Mouse (Mus musculus): ENCODE results near the gene Ugt1a8.

Ugt1a8 gene

DNA sequence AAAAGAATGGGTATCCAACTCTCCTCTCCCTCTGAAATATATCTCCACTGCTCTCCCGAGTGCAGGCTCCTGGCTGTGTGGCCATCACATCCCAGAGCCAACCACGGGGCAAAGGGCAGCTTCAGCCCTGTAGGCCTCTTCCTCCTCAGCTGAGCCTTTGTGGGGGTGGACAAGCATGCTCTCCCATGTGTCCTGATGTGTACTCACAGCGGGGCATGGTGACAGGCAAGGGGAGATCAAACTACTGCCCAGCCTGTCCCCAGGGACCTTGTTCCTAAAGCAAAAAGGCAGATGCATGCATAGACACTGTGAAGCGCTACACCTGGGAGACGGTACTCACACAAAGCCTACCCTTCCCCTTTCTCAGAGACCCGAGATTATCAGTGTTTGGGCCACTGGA, 172.5 kb downstream of the Ugt1a8 start:
- DNase-seq (ENCODE audit: low spot score), result peak; percentile 73

DNA sequence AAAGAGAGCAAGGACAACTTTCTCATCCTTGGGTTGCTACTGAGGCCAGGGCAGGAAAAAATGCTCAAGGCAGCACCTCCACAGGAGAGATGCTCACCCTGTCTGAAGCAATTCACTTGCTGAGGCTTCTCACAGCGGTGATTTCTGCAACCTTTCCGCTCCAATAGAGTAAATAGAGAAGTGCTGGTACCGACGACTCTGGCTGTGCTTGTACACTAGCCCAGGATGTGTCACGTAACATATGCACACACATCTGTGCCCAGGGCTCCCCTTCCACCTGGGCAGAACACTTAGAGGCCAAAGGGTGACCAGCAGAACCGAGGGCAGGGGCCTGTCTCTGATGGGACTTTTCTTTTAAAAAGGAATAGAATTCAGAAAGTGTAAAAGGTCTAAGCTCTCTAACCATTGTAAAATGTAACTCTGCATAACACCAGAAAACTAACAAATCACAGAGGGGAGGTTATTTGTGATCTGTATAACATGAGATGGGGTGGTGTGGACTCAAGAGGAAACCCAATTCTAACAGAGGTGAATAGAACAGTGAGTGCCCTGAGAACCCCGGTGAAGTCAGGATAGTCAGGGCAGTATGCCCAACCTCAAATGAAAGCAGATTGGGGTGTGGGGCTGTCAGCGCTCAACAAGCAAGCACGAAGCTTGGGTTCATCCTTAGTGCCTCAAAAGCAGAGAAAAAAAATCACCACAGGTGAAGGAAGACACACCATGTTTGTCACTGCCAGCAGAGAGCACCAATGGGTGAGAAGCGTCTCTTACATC, 173.2 kb downstream of the Ugt1a8 start:
- no peak for DNase-seq (ENCODE audit: low spot score)

DNA sequence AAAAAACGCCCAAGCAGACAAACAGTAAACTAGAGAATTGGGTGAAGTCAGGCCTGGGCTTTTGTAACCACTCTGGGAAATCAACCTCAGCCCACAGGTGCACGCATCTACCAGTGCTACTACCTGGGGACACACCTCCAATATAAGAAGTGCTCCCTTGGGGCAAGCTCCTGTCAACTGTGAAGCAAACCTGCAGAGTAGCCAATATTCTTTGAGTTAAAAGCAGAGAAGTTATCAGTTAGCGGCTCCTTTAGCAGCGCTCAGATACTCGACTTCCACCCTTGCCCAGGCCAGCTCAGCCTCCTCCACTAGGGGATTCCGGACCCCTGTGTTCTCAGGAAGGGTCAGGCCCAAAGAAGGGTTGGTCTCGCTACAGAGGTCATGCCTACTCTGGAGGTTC, 174.1 kb downstream of the Ugt1a8 start:
- no peak for DNase-seq (ENCODE audit: low spot score)

DNA sequence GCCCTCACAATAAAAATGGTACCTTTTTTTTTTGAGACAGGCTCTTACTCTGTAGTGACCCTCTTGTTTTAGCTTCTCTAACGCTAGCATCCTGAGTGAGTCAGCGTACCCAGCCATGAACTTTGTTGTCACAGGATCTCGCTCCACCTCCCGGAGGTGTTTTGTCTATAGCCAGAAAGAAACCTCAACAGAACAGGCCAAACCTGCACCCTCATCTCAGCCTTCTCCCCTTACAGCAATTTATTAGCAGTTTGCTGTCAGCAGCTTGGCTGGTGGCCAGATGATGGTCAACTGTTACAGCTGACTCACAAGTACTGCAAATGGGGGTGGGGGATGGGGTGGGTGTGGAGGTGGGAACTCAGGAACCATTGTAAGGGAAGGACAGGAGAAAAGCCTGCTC, 174.6 kb downstream of the Ugt1a8 start:
- DNase-seq (ENCODE audit: low spot score), result no peak

DNA sequence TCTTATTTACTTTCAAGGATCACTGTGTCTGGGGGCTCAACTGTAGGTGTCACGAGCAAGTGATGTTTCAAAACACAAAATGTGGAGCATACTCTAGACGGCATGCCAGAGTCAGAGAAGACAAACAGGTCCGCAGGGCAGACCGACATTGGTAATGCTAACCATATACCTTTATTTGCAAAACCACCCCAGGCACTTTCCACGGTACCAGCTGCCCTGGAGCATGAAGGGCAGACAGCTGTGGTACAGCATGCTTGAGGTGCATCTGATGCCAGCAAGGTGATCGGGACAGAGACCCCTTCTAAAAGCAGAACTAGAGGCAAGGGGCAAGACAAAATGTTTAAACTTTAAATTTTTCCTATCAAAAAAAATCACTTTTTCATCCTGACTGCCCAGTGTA, 175.3 kb downstream of the Ugt1a8 start:
- no peak for DNase-seq (ENCODE audit: low spot score)

DNA sequence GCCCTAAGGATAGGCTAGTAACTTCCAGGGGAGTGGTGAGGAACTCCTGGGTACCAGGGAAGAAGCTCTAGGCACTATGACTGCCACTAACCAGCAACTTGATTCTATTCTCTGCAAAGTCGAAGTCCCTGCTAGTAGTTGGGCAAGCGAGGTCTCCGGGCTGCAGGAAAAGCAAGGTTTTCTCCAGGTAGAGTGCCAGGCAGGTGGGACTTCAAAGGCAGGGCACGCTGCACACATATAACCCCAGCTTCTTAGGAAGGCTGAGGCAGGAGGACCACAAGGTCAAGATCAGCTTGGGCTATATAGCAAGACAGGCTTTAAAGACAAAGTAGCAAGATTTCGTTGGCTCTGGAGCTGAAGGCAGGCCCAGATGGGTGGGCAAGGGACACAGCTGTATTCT, 176.2 kb downstream of the Ugt1a8 start:
- DNase-seq (ENCODE audit: low spot score), result no peak

DNA sequence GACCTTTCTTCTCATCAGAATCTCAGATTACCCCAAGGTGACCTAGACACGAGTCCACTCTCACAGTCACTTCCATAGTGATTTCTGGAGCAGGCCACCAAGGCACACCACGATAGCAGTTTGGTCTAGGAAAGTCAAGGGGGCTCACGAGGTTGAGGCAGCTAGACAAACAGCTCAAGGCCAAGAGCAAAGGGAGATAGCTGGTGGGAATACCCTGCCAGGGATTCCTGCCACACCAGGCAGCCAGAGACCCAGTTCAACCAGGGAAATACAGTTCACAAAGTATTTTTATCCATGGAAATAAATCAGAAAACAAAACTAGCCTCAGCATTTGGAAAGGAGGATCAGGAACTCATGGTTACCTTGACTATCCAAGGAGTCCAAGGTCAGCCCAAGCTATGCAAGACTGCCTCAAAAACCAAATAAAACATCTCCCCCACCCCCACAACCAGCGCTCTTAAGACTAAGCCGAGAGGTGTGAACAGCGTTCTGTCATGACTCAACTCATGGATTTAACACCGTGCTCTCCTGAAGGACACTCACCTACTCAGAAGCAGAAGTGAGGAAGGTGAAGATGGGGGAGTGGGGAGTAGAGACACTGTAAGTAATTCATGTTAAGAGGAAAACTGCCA, 176.7 kb downstream of the Ugt1a8 start:
- DNase-seq (ENCODE audit: low spot score), result no peak

DNA sequence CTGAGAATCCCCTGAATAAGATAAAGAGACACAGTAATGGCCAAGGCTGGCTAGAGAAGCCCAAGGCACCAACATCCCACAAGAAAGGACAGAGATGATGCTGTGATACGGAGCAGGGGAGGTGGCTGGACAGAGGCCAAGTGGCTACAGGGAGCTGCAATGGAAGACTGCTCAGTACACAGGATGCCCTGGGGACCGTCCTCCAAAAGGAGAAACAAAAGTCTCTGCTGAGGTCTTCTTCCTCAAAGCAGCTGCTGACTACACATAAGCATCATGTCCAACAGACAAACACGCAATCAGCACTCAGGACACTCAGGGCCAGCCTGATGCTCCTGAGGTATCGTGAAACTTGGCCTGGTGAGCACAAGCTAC, 177.2 kb downstream of the Ugt1a8 start:
- DNase-seq (ENCODE audit: low spot score), result no peak

DNA sequence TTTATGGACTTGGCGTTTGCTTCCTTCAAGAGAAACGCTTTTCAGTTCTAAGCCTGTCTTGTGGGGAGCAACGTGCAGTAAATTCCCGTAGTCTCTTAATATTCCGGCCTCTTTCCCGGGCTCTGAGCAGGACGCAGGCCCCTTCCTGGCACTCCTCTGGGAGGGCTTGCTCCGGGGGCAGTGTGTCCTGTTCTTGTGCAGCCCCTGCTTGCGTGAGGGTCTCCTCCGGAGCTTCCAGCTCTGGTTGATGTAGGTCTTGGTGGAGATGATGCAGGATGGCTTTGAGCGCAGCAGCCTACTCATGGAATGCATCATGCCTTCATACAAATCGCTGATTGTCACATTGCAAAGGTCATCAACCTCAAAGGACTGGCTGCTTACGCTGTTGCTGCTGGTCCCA, 178.5 kb downstream of the Ugt1a8 start:
- no peak for DNase-seq (ENCODE audit: low spot score)

DNA sequence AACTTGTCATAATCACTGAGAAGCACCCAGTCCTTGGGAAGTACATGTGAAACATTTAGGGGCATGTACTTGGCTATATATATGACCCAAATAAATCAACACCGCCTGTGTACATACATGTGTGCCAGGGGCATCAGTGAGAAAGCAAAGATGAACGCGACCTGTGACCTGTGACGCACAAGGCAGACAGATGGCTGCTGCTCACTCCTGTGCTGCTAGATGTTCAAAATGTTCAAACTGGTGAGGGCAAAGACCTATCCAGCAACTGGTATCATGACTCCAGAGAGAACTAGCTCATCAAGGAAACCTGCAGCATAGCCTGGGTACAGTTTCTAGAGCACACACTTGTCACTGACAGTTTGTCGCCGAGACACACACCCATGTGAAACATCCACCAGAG, 179.9 kb downstream of the Ugt1a8 start:
- no peak for DNase-seq (ENCODE audit: low spot score)

DNA sequence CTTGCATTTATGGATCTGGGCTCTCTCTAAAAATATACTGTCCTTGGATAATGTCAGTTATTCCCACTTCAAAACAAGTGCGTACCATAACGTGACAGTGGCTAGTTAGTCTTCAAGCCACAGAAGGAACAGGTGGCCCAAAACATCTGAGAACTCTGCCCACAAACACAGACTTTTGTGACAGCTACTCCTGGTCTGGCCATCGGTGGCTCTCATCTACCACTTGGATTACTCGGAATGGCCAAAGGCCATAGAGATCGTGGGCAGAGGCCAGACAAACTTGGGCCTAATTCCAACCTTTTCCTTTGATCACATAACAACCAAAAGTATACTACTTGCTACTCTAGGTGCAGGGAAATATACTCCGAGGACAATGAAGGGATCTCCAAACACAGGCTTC, 180.5 kb downstream of the Ugt1a8 start:
- no peak for DNase-seq (ENCODE audit: low spot score)
